Mouse (Mus musculus) liver, embryonic 14.5 days (tissue): Measurements from ENCODE around the gene Caly.

ENCODE experiments used
- CTCF ChIP-seq: IDR thresholded peaks from 2 replicates; pipeline ENCODE4 v1.5.1; 2016; ENCODE audit warnings: antibody characterized with exemption, low read depth, control low read depth
- EP300 ChIP-seq: IDR thresholded peaks from 2 replicates; pipeline ENCODE4 v1.6.1; 2016; ENCODE audit warnings: antibody characterized with exemption, low read depth

DNA sequence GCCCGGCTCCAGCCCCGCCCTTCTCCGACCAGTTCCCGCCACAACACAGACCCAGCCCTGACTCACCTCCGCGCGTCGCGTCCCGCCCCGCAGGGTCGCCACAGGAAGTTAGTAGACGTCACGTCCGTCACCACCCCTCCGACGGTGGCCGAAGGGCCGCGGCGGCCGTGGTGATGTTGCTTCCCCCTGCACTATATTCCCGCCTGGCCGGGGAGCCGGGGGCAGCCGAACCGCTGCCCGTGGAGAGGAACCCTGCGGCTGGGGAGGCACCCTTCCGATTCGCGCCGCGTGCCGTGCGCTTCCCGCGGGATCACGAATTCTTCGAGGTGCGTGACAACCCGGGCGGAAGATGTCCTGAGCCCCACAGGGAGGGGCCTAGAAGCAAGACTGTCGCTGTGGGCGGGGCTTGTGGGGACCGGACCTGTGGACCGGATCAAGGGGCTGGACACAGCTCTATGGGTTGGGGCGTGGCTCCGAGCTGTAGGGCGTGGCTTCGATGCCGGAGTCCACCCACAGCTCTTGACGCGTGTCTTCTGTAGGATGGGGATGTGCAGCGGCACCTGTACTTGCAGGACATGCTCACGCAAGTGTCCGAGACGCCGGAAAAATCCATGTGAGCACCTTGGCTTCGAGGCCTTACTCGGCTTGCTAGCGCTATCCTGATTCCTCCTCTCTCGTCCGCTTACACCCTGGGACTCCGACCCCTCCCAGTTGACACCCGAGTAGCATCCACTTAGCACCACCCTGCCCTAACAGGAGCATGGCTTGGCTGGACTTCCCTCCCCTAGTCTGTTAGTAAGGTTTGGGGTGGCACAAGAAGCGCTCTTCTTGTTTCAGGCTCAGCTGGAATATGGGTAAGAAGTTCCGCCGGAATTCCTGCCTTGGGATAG lies 45.8 kb downstream of the Caly start, which contains the start of the genes Zfp511 and Tubgcp2:
- TF ChIP-seq EP300 = no peak
- no peak for TF ChIP-seq CTCF
